Mouse (Mus musculus) gastrocnemius, postnatal 36 days (tissue): ENCODE measurements around the gene Ptpn13. TPM values are rescaled to one million over a fixed set of nuclear protein-coding genes. Genes with fewer than 3 reads are reported as not detected.

Source experiments
- DNase-seq, 2 experiments: peaks; one replicate each; pipeline ENCODE4 v3.0.0; 2022
- intact Hi-C: fragments of 180-260 bp; cut with DNase I; formaldehyde crosslinking; loops from one replicate; pipeline ENCODE4 v1.15.1; 2025
- total RNA-seq, 2 experiments: library from RNA; stranded (reverse); gene quantifications; 2 replicates each; pipeline ENCODE4 v1.2.3; 2021

Gene Ptpn13
- total RNA-seq, 2 experiments from 2014 or later = 2.3 to 2.4 TPM

- intact Hi-C loops = no loop called here
- DNase-seq = no peak
Measured at GRCm38 (mm10) chr5:103418886-103419285, 6.1 kb upstream of the Ptpn13 start.

DNA sequence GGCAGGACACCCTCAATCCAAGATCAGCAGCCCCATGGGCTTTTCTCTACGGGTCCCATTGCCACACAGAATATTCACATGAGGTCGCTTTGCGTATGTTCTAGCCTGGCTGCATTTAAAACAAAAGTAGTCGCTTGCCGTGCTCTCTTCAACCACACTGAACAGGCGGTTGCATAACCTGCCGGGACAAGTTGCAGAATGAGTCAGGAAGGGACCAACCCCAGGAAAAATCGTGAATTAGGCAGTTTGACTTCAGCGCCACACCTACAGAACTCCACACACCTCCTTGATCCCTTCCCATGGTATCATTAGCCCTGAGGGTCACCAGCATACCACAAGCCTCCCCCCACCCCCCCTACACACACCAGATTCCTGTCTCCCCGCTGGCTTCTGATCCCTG, 4.4 kb upstream of the Ptpn13 start:
- no peak for DNase-seq
- intact Hi-C loops = no loop called here

GRCm38 (mm10) chr5:103422609-103423008, 2.4 kb upstream of the Ptpn13 start:
- no peak for DNase-seq
- intact Hi-C loops = no loop called here

DNA sequence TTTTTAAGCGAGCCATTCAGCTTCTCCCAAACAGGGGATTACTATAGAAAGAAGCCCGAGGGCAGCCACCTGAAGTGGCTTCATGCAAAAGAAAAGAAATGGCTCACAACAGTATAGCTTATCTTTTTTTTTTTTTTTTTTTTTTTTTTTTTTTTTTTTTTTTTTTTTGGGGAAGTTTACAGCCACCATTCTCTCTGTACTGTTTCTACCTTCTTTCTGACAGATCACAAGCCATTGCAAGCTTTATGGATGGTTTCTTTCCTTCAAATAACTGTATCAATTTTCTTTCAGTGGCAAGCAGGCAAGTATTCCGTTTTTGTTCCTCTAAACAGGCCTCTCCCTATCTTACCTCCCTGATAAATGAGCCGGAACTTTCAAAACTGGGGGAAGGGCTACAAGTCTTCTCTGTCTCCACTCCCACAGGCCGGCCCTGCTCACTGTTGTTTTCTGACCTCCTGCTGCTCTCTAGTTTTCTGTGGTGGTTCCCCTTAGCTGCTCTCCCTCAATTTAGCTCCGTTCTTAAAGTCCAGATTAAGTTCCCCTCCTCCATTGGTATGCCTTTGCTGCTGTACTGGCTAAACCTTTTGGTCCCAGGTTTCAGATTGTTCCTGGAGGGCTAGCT, 1.6 kb upstream of the Ptpn13 start:
- no peak for DNase-seq
- intact Hi-C loops = no loop called here

DNA sequence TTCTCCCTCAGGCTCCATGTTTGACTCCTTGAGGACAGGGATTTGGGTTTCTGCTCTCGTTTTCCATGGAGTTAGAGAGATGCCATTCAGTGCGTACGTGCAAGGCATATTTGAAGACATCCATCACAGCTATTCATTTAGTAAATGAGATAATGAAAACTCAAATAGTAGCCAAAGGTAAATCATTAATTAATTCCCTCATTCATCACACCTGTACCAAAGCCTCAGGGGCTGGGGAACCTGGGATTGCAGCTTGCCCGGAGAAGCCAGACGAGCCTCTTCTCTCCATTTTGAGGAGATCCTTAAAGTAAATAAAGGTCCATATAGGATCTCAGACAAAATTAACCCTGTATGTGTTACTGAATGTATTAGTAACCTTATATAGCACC, 1.1 kb upstream of the Ptpn13 start:
- no peak for DNase-seq
- intact Hi-C loops = no loop called here

DNA sequence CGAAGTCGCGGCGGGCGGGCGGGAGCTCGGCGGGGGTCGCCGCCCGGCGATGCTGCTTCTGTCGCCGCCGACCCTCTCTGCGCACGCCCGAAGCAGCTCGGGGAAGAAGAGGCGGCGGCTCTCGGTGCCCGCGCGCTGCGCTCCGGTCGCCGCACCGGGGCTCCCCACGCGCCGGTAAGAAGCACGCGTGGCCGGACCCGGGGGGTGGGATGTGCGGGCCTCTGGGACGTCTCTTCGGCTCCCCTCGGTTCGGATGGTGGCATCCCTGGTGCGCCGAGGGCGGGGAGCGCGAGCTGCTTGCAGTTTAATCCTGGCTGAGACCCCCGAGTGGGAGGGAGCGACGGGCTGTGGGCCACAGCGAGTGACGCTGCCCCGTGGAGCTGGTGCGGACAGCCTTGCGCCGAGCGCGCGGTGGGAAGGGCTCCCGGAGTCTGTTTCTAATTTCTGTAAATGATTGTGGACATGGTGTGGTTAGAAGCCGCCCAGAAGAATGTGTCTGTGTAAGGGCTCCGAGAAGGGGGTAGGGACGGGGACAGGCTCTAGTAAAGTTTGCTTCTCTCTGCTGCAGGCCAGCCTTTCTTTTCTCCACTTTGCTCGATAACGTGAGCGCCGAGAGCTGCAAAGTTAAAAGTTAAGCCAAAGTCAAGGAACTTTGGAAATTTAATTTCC, 505 bp downstream of the Ptpn13 start:
- peak; percentile 36 to 41 for DNase-seq
- intact Hi-C loops = no loop called here

DNA sequence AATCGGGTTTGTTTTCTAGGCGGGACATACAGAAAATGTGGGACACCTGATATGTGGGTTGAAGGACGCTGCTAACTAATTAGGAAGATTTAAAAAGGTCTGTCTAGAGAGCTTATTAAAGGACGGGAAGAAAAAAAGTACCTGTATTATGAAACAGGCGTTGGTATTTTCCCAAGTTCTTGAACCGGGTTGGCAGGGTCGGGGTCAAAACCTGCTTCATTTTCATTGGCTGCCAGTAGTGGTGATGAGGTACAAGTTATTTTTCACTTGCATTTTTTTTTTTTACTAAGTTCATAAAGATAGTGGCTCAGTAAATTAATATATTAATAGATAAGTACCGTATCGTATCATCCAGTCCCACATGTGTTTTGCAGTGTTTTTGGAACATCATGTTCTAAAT, 1.3 kb downstream of the Ptpn13 start:
- DNase-seq = no peak
- intact Hi-C loops = no loop called here

GRCm38 (mm10) chr5:103430986-103431385, 6.0 kb downstream of the Ptpn13 start:
- DNase-seq = no peak
- intact Hi-C loops = no loop called here

- intact Hi-C loops = no loop called here
- DNase-seq = no peak
Measured at GRCm38 (mm10) chr5:103431479-103431878, 6.5 kb downstream of the Ptpn13 start.

GRCm38 (mm10) chr5:103436039-103436944, 11.3 kb downstream of the Ptpn13 start:
- intact Hi-C loops = no loop called here
- no peak for DNase-seq

GRCm38 (mm10) chr5:103437714-103438113, 12.7 kb downstream of the Ptpn13 start:
- intact Hi-C loops = no loop called here
- no peak for DNase-seq

DNA sequence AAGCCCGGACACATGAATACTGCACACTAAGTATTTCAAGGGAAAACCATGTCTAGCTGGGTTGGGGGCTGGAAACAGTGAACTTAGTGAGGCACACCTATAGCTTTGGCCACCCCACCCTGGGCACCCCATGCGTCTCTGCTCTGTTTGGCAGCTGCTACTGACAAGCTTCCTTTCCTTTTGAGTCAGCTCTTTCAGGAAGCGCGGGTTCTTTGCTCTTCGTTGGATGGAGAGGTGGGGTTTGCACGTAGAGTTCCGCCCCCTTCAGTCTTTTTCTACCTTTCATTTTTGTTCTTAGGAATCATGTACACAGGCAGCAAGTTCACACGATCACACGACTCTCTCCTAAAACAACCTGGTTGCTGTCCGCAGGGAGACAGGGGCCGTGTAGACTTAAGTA, 14.2 kb downstream of the Ptpn13 start:
- intact Hi-C loops = no loop called here
- no peak for DNase-seq

GRCm38 (mm10) chr5:103440418-103441276, 15.7 kb downstream of the Ptpn13 start:
- no peak for DNase-seq
- intact Hi-C loops = no loop called here

GRCm38 (mm10) chr5:103441706-103442105, 16.7 kb downstream of the Ptpn13 start:
- no peak for DNase-seq
- intact Hi-C loops = no loop called here

DNA sequence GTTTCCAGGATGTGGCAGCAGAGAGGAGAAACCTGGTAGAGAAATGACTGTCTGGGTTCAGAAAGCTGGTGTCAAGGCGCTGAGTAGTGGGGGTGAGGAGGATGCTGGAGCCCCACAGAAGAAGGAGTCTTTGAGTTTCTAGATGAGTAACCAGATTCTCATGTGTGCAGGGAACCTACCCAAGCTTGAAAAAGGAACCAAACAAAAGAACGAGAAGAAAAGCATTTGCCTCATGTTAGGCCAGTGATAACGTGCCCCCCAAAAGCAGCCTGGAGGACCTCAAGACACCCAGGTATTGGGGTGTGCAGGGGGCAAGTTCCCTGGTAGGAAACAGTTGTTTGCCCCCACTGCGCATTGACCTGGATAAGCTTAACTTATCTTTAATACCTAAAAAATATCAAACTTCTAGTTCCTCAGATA, 17.3 kb downstream of the Ptpn13 start:
- intact Hi-C loops = no loop called here
- DNase-seq = no peak

- intact Hi-C loops = no loop called here
Measured at GRCm38 (mm10) chr5:103442921-103443320, 17.9 kb downstream of the Ptpn13 start.

DNA sequence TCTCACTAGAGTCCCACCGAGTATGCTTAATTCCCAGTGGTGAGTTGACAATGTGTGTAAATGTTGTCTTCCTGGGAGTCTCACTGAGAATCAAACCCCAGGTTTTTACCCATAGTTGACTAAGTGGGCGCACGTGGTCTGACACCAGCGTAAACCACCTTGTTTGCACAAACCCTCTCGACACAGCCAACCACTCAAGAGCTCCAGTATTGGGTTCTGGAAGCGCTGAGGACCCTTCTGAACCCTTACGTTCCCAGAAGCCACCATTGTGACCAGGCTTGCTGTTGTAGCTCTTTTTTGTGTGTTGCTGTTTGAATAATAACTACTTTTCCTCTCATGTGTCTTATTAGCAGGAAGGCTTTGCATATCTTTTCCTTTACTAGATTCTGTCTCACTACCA, 20.4 kb downstream of the Ptpn13 start:
- no peak for DNase-seq
- intact Hi-C loops = no loop called here

More at GRCm38 (mm10) chr5:103442921-103443320, 17.9 kb downstream of the Ptpn13 start:
- DNase-seq = no peak

DNA sequence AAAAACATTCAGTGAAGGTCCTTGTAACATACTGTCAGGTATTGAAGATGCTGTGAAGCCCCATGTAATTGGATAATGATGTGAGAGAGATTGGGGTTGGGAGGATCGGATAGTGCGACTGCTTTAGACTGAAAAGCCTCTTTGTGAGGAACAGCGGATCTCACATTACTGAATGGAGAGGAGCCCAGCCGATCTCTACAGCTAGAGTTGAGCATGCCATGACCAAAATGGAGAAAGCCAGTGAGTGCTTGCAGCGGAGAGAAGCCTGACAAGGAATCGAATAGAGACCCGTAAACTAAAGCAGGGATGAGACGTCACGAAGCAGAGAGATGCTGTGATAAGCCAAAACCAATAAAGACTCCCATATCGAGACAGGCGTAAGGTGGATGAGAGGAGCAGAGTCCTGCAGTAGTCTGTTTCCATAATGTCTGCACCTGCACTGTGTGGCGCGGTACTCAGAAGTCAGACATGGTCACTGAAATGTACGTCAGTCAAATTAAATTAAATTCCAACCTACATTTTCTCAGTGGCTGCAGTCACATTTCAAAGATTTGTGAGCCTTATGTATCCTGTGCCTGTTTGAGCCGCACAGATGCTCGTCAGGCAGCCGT, 22.9 kb downstream of the Ptpn13 start:
- intact Hi-C loops = no loop called here
- no peak for DNase-seq

DNA sequence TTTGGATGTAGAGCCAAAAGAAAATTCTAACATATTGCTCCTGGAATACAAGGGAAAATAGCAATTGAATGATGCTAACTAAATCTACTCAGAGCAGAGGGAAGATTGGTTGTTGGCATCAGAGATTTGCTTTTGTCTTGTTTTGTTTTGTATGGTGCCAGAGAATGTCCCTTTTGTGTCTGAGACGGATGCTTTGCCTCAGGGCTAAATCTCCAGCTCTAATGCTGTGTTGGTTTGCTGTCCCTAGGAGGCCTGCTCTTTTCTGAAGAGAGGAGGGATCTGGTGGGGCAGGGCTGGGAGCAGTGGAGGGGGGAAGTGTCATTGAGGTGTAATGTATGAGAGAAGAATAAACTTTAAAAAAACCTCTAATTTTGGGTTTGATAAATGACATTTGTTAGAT, 23.5 kb downstream of the Ptpn13 start:
- DNase-seq = no peak
- intact Hi-C loops = no loop called here

DNA sequence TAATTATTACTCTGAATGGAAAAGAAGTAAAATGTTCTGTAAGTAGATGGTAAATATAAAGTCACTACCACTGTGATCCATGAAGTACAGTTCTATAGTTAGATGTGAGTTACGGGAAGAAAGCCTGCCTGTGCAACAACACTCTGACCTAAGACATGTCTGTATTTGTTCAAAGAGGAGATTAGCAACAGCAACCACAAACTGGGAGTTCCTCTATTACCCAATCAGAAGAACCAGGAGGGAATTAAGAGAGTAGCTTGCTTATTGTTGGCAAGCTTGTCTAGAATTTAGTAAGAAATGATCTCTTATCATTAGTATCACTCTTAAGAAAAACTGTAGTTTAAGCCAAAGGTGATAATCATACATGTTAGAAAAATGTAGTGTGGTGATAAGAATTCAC, 25.7 kb downstream of the Ptpn13 start:
- intact Hi-C loops = no loop called here
- no peak for DNase-seq
